Mouse (Mus musculus) heart, postnatal 36 days (tissue): ENCODE results near the gene Rpusd3. TPM values are rescaled to one million over a fixed set of nuclear protein-coding genes. Genes with fewer than 3 reads are reported as not detected.

Source experiments
- DNase-seq, 2 experiments: peaks; one replicate each; pipeline ENCODE4 v3.0.0; 2021 to 2022
- intact Hi-C: fragments of 180-260 bp; cut with DNase I; formaldehyde crosslinking; loops from one replicate; pipeline ENCODE4 v1.15.1; 2025
- total RNA-seq, 2 experiments: library from RNA; stranded (reverse); gene quantifications; 2 replicates each; pipeline ENCODE4 v1.2.3; 2021

The Rpusd3 gene
- total RNA-seq, result 10 to 100 TPM in 1 of 2 experiments, 1 to 10 TPM in 1; 9.9 to 11.6 TPM

GRCm38 (mm10) chr6:113419199-113419587 is at the start of gene Rpusd3:
Gene Rpusd3 (minus strand): TSS chr6:113419340.
- intact Hi-C loops, result loop anchor here (2.0 kb wide), 1 partner anchor 40 kb away; the partner anchor contains the start of gene Arpc4

GRCm38 (mm10) chr6:113468512-113468911 is 49.4 kb upstream of the Rpusd3 start:
- DNase-seq, result no peak
- intact Hi-C loops, result loop anchor here (5.0 kb wide), 2 partner anchors 91 to 136 kb away; partner anchors contain the start of genes Arpc4 and Tada3

More at GRCm38 (mm10) chr6:113419199-113419587, at the start of gene Rpusd3:
- peak; percentile 100 for DNase-seq

GRCm38 (mm10) chr6:113465602-113466001 is 46.5 kb upstream of the Rpusd3 start:
- intact Hi-C loops, result loop anchor here (5.0 kb wide), 2 partner anchors 88 to 133 kb away; partner anchors contain the start of genes Arpc4 and Tada3
- DNase-seq, result no peak

GRCm38 (mm10) chr6:113464040-113464439 is 44.9 kb upstream of the Rpusd3 start:
- intact Hi-C loops, result no loop called here
- no peak for DNase-seq

- DNase-seq, result no peak
- intact Hi-C loops, result no loop called here
Observed at GRCm38 (mm10) chr6:113458635-113459034, 39.5 kb upstream of the Rpusd3 start.

GRCm38 (mm10) chr6:113457952-113458534 is 38.9 kb upstream of the Rpusd3 start, which contains the start of gene Il17re:
Gene Il17re (plus strand): TSS chr6:113458484.
- DNase-seq, result no peak
- intact Hi-C loops, result no loop called here

GRCm38 (mm10) chr6:113455007-113455406 is 35.9 kb upstream of the Rpusd3 start:
- intact Hi-C loops, result no loop called here
- no peak for DNase-seq

GRCm38 (mm10) chr6:113451839-113452238 is 32.7 kb upstream of the Rpusd3 start:
- intact Hi-C loops, result no loop called here
- no peak for DNase-seq

GRCm38 (mm10) chr6:113447639-113448038 is 28.5 kb upstream of the Rpusd3 start:
- intact Hi-C loops, result no loop called here
- DNase-seq, result no peak

GRCm38 (mm10) chr6:113444207-113444965 is 25.2 kb upstream of the Rpusd3 start:
- intact Hi-C loops, result no loop called here
- no peak for DNase-seq

- no peak for DNase-seq
- intact Hi-C loops, result no loop called here
Observed at GRCm38 (mm10) chr6:113443091-113443490, 24.0 kb upstream of the Rpusd3 start.

GRCm38 (mm10) chr6:113442442-113443090 is 23.4 kb upstream of the Rpusd3 start, which contains the start of gene Jagn1:
Gene Jagn1 (plus strand): TSS chr6:113442569.
- intact Hi-C loops, result no loop called here
- peak; percentile 92 to 96 for DNase-seq

GRCm38 (mm10) chr6:113442087-113442441 is 22.9 kb upstream of the Rpusd3 start:
- no peak for DNase-seq
- intact Hi-C loops, result no loop called here

GRCm38 (mm10) chr6:113441147-113441680 is 22.1 kb upstream of the Rpusd3 start:
- intact Hi-C loops, result loop anchor here (1.0 kb wide), 1 partner anchor 28 kb away; no protein-coding TSS in a partner anchor
- DNase-seq, result peak; percentile 51 to 79

GRCm38 (mm10) chr6:113440686-113441085 is 21.5 kb upstream of the Rpusd3 start:
- DNase-seq, result no peak
- intact Hi-C loops, result loop anchor here (1.0 kb wide), 1 partner anchor 29 kb away; no protein-coding TSS in a partner anchor

GRCm38 (mm10) chr6:113438721-113439430 is 19.7 kb upstream of the Rpusd3 start:
- DNase-seq, result no peak
- intact Hi-C loops, result no loop called here

GRCm38 (mm10) chr6:113437135-113437534 is 18.0 kb upstream of the Rpusd3 start:
- no peak for DNase-seq
- intact Hi-C loops, result no loop called here

GRCm38 (mm10) chr6:113435664-113436205 is 16.6 kb upstream of the Rpusd3 start, which contains the start of gene Cidec:
Gene Cidec (minus strand): TSS chr6:113435760.
- intact Hi-C loops, result no loop called here

GRCm38 (mm10) chr6:113434691-113435090 is 15.6 kb upstream of the Rpusd3 start:
- intact Hi-C loops, result no loop called here

More at GRCm38 (mm10) chr6:113435664-113436205, 16.6 kb upstream of the Rpusd3 start, which contains the start of gene Cidec:
- DNase-seq, result no peak

GRCm38 (mm10) chr6:113433661-113434060 is 14.5 kb upstream of the Rpusd3 start:
- DNase-seq, result no peak
- intact Hi-C loops, result no loop called here

More at GRCm38 (mm10) chr6:113434691-113435090, 15.6 kb upstream of the Rpusd3 start:
- DNase-seq, result no peak
